Mouse (Mus musculus) layer of hippocampus, adult 8-10 months (tissue): ENCODE results near the gene Ptprm. TPM values are rescaled to one million over a fixed set of nuclear protein-coding genes. Genes with fewer than 3 reads are reported as not detected.
A peak's percentile ranks its signal among the peaks of the same experiment; 100 is the strongest.

Source experiments
- DNase-seq, 2 experiments: peaks; one replicate each; pipeline ENCODE4 v3.0.0; 2022; ENCODE audit warnings: low spot score in 2 of 2
- total RNA-seq, 4 experiments: library from RNA; stranded (reverse); gene quantifications; 2 replicates each; pipeline ENCODE4 v1.2.4; 2022

Gene Ptprm
- total RNA-seq, 4 experiments from 2014 or later, result 24.6 to 31.6 (median 27.6) TPM

DNA sequence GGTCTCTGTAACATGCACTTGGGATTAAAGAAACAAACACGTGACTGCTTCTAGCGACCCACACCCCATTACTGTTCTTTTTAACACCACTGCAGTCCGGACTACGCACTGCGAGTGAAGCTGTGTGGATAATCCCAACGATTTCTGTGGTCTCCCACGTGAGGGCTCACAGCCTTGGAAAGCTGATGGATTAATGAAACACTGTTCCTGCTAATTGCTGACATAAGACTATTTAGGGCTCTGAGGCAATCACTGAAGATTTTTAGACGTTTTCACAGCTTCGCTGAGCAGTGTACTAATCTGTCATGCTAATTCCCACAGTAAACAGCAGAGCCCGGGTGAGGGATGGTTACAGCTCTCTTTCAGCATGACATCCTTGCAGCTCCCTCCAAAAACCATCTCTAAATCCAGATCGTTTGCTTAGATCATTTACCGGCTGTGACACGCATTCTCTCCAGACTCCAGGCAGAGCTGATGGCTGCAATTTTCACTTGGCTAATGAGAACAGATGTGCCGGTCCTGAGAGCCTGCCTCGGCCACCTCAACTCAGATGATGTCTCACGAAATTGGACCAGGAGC lies 63.5 kb downstream of the Ptprm start:
- DNase-seq, result peak in 1 of 2 experiments; percentile 27

- peak; percentile 20 to 22 for DNase-seq
Observed at GRCm38 (mm10) chr17:67287501-67287900, 66.8 kb downstream of the Ptprm start.

- DNase-seq, result no peak
Observed at GRCm38 (mm10) chr17:67281640-67282170, 72.6 kb downstream of the Ptprm start.

- DNase-seq, result no peak
Observed at GRCm38 (mm10) chr17:67277124-67277910, 76.9 kb downstream of the Ptprm start.

GRCm38 (mm10) chr17:67274531-67275094 lies 79.6 kb downstream of the Ptprm start:
- peak; percentile 52 to 56 for DNase-seq

DNA sequence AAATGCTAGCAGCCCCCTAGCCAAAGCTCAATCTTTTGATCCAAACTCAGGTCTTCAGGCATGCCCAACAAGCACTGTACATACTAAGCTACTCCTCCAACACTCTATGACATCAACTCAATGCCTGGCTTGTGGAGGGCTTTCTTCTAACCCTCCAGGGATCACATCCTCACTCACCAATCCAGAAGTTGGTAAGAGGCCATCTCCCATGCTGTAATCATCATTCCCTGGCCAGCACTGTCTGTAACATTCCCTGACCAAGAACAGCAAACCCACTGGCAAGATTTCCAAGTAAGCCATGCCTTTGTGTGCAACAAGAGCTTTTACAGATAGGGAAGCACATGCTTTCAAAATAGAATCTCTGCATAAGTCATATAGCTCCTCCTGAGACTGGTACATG lies 81.3 kb downstream of the Ptprm start:
- DNase-seq, result no peak

- DNase-seq, result no peak
Observed at GRCm38 (mm10) chr17:67268475-67269080, 85.7 kb downstream of the Ptprm start.

DNA sequence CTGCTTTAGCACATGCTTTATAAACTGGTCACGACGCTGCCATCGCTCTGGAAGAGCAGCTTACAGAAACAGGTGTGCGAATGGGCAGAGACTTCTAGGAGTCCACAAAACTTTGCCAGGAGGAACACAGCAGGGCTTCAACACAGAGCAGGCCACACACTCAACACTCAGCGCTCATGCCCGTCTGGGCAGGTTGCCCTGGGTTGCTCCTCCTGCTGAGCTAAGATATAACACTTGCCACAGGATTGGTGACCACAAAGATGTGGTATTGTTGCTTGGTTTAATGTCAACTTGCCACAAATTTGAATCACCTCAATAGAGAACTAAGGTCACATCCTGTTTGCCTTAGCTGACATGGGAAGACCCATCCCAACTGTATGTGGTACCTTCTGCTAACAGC lies 88.0 kb downstream of the Ptprm start:
- DNase-seq, result no peak

- no peak for DNase-seq
Observed at GRCm38 (mm10) chr17:67265520-67265919, 88.7 kb downstream of the Ptprm start.

DNA sequence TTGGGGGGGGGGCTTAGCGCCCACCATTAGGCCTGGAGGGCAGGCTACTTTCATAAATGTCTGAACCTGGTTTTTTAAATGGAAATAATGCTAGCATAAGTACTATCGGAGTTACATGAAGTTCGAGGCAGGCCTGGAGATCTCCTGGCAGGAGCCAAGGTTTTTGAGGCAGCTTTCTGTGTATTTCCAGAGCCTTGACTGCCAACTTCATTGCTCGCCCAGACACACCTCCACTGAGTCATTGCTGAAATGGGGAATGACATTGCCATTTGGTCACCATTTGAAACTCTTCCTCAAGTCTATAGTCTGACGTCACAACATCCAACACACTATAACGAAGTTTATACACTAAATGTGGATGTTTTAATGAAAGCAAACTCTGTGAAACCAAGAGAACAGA lies 89.5 kb downstream of the Ptprm start:
- DNase-seq, result no peak

- no peak for DNase-seq
Observed at GRCm38 (mm10) chr17:67263024-67263423, 91.2 kb downstream of the Ptprm start.

GRCm38 (mm10) chr17:67260016-67260415 lies 94.2 kb downstream of the Ptprm start:
- DNase-seq, result no peak

- no peak for DNase-seq
Observed at GRCm38 (mm10) chr17:67257780-67258179, 96.5 kb downstream of the Ptprm start.

GRCm38 (mm10) chr17:67256171-67256570 lies 98.1 kb downstream of the Ptprm start:
- DNase-seq, result no peak

DNA sequence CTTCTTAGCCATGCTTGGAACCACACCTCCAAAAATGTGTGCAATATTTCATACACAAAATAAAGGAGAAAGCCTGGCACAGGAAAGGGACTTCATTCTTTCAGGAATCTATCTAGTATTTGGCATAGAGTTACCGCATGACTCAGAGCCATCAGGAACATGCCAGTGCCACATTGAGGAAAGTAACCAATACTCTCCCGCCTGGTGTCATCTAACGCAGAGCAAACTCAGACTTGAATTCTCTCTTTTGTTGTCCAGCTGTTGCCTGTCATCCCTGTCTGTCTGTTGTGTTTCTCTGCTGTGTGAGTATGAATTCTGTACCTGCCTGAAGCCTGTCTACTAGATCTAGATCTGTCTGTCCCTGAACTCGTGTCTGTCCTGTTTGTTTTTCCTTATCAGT lies 100.8 kb downstream of the Ptprm start:
- DNase-seq, result no peak

DNA sequence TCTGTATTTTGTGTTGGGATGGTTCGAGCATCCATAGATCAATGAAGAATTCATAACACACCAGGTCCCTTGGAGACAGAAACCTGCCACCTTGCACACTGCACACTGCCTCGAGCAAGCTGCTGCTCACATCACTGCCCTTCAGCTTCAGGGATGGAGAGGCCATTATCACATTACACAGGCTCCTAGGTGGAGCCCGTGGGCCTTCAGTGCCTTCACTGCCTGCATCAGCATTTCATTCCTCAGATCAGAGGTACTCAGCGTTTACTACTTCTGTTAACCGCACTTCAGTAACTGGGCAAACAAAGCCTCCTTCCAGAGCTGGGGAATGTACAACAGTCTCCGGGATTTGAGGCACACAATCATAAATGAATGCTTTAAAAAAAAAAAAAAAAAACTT lies 101.3 kb downstream of the Ptprm start:
- DNase-seq, result no peak

GRCm38 (mm10) chr17:67245273-67245875 lies 108.9 kb downstream of the Ptprm start:
- no peak for DNase-seq

GRCm38 (mm10) chr17:67242774-67243495 lies 111.3 kb downstream of the Ptprm start:
- DNase-seq, result no peak

- no peak for DNase-seq
Observed at GRCm38 (mm10) chr17:67241951-67242773, 112.1 kb downstream of the Ptprm start.

DNA sequence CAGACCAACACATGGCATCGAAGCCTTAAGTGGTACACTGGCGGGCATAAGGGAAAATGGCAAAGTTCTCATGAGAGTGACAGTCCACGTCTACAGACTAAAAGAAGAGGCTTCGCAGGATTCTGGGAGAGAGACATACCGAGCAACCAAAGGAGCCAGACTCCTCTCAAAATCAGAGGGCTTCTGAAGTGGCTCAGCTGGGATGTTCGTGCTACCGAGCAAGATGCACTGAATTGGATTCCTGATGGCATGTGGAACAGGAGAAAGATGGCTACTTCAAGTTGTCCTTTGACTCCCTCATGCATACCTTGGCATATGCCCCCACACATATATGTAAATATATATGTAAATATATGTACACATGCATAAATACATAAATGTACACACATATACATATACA lies 115.4 kb downstream of the Ptprm start:
- DNase-seq, result no peak
